Mouse (Mus musculus) B cell, adult 2 months (primary cell): ENCODE data around the gene Aagab.

ENCODE experiments used
- DNase-seq, 2 experiments: peaks; one replicate each; pipeline ENCODE4 v3.0.0; 2022

Aagab gene

DNA sequence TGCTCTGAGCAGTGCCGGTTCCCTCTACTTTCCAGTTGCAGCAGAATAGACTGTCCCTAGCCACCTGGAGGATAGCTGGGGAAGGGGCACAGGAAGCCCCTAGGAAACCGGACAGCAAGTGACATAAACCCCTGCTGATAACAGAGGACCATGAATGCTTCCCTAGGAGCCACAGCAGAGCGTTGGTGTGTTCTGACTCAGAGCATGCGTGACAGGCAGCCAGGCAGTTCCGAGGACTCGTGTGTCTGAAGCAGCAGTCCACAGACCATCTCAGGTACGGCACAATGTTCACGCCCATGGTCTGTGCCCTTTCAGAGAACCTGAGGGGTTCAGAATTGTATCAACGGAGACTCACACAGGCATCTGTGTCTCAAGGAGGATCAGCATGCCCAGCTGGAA is 46.1 kb downstream of the Aagab start:
- DNase-seq = no peak

DNA sequence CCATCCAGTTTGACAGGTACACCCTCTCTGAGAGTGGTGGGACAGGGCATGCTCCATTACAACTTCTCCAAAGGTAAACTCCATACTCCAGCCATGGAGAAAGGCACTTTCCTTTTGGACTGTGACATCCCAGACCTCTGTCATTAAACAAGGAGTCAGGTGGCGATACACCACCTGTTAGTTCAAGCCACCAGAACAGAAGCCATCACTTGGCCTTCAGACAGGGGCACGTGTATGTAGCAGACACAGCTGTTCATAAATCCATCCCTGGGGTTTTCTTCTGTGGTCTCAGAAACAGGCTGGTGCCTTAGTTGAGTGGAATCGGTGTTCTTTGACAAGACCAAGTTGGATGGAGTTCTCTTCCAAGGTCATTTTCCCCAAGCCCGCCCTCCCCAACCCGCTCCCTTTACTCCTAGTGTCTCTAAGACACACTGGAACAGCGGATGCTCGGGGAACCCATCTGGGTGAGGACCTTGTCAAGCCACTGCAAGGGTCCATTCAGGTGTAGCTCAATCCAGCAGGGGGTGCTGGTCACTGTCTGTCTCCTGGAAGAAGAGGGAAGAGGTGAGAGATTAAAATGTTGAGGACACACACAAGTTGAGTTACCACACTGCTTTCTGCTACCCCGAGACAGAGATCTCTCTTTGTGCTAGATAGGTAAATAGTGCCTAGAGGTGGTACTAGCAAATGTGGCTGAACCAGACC is 47.5 kb downstream of the Aagab start:
- peak; percentile 48 to 59 for DNase-seq

DNA sequence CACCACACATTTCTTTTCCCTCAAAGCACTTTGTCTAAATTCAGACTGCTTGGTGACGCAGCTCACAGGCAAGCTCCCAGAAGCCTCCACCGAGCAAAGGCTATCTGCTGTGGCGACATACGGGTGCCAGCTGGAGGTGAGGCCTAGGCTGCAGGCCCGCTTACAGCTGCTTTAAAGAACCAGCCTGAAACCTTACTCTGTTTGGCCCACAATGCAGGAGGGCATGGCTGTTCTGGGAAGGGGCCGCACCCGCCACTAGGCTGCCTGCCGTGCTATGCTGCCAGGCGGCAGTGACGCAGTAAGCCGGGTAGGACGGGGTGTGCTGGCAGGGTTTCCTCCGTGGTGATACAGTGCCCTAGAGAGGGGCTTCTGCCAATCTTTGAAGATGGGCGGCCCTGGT is 48.4 kb downstream of the Aagab start:
- DNase-seq = no peak

DNA sequence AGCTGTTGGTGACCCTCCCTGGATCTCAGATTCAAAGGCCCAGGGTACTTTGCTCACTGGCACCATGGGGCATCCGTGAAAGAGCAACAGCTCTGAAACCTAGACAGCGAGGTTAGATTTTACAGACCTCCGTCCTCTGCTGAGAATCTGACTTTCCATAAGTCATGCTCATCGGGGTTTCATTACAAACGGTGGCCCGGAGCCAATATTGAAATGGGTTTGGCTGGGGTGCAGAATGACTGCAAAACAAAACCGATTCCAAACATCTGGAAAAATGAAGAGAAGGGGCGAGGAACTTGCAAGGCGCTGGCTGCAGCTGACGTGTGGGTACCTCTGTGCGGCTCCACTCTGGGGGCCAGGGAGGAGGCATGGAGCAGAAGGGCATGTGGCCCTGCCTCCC is 49.1 kb downstream of the Aagab start:
- no peak for DNase-seq

DNA sequence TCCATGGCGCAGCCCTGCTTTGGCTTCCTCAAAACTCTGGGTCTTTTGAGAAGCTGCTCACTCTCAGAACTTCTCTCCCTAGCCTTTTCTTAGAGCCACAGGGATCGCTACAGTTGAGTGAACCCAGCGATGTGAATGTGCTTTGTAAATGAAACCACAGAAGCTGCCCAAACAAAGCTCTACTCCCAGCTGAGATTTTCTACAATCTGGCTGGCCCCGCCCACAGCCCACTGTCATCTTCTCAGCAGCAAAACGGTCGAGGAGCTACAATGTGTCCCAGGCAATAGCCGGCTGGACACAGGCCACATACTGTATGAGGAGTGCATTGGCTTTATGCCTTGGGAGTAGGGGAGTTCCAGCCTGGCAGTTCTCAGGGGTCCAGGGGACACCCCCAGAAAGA is 51.2 kb downstream of the Aagab start:
- DNase-seq = no peak

DNA sequence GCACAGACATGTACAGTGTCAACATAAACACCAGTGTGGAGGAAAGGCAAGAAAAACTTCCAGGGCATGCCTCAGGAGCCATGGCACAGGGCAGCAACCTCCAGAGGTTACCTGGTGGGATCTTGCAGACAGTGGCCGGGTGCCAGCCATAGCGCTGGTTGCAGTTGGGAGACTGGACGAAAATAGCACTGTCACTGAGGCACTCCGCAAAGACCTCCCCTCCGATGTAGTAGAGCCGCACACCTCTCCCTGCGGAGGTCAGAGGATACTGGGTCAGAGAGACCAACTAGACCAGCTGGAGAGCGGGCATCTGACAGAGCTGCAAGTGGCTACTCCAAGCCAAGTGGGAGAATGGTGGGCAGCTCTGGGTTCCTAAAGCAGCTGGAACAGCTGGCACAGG is 52.1 kb downstream of the Aagab start:
- no peak for DNase-seq

DNA sequence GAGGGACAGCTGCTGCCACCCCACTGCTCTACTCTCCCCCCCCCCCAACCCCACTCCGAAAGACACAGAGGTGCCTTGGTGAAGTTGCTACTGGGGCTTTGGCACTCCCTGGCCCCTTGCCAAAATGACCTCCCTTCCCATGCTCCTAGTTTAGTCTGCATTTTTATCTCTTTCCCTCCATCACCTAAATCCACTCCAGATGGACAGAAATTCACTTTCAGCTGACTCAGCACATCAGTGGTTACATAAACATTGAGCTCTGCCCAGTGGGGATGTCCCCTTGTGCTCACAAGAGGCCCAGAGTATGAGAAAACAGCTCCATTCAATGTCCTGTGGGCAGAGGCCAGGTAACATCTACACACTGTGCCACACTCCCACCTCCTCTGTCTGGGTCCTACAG is 52.6 kb downstream of the Aagab start:
- DNase-seq = no peak

DNA sequence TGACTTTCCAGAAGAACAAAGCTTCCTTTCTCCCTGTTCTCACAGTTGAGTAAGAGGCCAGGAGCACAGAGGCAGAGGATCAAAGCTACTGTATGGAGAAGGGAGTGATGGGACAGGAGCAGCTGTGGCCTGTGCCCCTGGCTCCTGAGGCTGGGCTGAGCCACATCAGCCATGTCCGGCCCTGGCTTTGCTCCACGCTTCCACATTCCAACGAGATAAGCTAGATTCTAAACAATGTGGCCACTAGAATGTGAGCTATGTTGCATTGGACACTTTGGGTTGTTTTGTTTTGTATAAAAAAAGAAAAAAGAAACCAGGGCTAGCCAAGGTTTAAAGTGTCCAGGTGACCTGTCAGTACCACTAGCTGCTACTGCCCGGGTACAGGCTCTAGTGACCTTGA is 54.7 kb downstream of the Aagab start:
- DNase-seq = no peak

DNA sequence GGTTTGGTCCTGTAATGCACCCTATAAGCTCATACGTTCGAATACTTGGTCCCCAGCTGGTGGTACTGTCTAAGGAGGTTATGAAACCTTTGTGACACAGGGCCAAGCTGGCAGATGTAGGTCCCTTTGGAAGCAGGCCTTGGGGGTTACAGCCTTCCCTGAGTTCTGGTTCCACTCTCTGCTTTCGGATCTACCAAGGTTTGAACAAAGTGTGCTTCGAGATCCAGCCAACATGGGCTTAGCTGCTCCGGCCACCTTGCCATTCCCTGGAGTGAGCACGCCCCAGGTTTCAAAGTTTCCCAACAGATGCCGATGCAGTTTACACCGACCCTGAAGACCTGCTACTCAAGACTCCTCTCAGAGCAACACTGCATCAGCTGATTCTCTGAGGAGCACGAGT is 56.0 kb downstream of the Aagab start:
- no peak for DNase-seq

DNA sequence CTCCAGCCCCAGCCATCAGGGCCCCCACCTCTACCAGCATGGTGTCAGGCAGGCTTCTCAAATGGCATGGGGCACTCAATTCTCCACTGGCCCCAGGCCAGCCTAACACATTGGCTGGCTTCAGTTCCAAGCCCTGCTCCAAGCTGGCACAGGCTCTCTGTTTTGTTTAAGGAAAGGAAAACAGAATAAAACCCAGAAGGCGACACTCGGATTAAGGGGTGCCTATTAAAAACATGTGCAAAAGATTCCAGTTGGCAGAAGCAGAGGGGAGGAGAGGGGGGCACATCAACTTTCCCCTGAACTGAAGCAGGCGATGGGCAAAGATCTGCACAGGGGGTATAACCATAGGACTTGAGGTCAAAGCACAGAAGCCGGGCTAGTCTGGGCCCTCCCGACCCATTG is 56.5 kb downstream of the Aagab start:
- no peak for DNase-seq

DNA sequence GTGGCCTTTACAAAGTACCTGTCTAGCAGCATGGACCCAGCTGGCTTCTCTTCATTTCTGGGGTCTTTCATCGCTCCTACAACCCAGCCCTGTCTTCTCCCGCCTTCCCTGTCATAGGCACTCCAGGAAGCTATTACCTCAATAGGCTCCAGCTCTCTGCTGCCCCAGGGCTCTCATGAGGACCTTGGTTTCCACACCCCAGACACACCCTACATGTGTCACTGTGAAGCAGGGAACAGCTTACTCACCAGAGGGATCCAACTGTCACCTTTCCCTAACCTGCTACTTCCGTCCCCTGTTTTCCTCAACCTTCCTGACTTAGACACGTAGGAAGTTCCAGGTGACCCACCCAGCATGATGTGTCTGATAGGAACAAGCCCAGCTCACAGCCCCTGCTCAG is 57.6 kb downstream of the Aagab start:
- DNase-seq = no peak

DNA sequence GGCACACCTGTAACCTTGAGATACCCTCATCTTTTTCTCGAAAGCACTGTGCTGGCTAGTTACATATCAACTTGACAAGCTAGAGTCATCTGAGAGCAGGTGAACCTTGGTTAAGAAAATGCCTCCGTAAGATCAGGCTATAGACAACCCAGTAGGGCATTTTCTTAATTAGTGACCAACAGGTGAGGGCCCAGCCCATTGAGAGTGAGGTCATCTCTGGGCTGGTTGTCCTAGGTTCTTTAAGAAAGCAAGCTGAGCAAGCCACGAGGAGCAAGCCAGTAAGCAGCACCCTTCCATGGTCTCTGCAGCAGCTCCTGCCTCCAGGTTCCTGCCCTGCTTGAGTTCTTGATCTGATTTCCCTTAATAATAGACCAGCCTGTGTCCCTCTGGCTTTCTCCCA is 58.2 kb downstream of the Aagab start:
- no peak for DNase-seq

DNA sequence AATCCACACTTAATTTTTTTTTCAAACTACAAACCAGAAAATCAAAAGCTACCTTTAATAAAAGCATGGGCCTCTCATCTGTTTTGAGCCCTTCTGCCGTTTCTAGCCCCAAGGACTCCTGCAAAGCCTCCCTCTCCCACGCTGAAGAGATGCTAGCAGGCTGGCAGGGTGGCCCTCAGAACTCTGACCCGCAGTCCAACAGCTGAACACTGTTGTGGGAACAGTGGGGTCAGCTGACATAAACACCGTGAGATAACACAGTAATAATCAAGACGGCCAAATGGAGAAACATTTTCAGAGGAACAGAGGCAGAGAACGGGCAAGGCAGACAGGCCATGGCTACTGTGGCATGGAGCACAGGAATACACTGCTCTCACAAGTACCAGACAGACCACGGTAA is 60.3 kb downstream of the Aagab start:
- DNase-seq = no peak

DNA sequence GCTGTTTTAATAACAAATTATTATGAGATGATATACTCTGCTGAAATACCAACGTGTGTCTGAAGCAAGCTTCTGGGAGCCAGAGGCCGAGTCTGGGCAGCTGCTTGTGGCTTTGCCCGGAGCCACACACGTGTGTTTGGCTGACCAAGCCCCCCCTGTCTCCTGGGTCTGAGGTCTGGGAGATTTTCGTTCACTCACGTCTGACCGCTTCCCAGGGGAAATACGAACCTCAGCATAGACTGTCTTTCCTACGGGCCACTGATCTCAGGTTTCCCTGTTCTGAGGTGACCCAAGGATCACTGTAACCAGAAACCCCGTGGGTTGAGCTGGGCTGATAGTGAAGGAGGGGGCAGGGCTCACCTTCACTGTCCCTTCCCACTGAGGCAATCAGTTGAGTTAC is 60.8 kb downstream of the Aagab start:
- no peak for DNase-seq

DNA sequence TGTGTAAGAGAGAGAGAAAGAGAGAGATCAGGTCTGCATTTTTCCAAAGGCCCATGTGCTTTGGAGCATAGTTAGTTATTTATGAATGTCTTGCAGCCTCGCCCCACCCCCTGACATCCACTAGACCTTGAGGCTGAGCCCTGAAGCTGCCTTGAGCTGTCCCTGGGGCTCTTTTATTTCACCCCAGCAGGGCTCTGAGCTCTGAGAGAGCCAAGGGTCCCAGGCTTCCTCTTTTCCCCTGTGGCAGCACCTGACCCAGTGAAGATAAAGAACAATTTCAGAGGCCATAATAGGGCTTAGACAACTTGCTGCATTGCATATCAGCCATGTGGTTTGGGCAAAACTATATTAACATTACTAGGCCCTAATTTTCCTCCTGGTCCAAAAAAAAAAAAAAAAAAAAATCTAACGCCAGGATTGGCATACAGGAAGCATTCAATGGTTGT is 61.9 kb downstream of the Aagab start:
- DNase-seq = no peak

DNA sequence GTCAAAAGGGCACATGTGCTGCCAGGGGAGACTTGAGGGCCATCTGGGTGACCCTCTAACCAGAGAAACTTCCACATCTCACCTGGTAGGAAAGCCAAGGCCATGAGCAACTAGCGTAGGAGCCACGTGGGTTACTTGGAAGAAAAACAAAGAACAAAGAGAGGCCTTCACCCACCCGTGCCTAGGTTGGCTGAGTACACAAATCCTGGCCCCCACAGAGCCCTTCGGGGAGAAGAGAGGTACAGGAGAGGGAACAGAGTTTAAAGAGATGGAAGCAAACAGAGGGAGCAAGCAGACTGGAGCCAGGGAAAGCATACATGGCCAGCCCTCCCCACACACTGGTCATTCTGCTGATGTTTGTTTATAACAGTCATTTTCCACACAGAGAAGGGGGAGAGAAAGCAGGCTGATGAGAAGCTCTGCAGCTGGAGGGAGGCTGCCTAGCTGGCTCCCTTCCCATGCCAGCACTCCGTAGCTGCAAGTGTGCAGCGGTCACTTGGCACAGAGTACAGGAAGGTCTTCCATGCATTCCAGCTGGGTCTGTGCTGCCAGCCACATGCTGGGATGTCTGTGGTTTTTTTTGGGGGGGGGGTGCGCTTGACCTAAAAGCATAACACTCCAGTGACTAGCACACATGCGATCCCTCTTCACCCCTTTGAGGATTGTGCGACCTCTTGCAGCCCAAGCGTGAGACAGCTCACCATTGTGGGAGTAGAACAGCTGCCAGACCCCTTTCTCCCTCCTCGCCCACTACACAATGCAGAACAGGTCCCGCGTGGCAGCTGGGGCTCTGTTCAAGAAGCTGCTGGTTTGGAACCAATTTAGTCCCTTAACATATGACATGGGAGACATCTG is 62.6 kb downstream of the Aagab start:
- no peak for DNase-seq

DNA sequence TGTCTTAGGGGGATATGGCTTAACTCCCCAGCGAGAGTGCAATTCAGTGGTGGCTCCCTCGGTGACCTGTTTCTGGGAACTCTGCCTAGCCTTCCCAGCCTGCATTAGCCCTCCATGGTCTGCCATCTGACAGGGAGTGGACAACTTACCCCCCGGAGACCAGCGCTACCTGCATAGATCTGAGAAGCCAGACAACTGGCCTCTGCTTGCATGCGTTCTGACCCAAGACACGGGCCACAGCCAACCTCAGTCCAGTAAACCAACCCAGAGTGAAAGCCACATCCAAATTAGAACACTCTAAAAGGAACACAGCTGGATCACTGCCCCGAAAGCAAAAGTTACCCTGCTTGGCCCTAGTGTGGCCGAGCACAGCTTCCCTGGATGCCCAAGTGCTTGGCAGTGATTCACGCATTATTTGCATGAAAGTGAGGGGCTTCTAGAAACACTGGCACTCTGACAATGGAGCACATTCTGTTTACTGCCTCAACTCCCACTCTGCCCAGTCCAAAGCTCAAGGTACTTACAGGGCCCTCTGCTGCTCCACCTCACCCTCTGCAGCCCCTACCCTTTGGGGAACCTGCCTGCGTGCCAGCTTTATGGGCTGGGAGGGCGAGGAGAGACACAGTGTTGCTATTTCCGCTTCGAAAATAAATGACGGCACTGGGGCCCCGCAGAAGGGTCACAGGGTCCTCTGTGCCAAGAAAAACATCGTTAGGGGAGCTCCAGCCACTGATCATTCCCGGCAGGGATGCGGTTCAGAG is 64.3 kb downstream of the Aagab start:
- DNase-seq = no peak

DNA sequence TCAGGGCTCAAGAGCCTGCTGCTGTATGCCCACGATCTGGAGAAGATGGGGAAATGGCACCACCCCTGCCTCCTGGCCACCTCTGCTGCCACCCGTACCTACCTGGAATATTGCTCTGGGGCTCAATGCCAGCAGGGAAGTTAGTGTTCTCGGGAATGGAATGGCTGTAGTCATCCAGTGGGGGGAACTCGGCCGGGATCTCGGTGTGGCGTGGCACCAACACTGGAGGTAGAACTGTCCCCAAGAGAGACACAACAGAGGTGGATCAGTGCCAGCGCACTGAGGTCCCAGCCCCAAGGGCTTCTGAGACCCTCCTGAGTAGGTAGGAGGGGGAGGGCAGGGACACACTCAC is 64.9 kb downstream of the Aagab start:
- DNase-seq = no peak

DNA sequence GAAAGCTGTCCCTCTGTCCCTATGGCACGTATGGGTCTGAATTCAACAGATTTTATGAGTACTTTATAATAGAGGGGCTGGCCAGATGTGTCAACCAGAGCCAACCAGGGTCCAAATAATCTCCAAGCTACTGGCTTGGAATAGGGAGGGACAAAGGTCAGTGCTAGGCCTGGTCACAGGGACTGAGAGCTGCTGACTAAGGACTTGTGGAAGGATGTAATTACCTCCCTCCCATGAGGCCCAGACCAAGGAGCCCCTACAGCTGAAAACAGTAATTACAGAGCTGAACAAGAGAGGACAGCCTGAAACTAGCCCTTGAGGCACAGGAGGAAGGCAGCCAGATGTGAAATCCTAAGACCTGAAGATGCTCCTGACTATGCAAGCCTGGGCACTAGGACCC is 66.2 kb downstream of the Aagab start:
- DNase-seq = no peak

DNA sequence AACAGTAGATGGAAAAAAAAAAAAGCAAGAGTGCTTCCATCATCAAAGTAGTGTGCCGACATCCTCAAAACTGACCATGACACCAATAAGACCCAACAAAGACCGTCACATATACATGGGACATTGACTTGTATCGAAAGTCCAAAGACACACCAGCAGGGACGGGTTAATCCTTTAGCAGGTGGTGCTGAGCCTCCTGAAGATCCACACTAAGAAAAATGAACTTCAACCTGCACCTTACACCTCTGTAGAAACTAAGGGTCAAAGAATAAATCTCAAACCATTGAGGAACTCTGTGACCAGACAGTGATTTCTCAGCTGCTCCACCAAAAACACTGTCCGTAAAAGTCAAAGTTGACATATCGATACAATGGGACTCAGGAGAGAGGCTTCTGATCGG is 67.4 kb downstream of the Aagab start:
- DNase-seq = no peak

DNA sequence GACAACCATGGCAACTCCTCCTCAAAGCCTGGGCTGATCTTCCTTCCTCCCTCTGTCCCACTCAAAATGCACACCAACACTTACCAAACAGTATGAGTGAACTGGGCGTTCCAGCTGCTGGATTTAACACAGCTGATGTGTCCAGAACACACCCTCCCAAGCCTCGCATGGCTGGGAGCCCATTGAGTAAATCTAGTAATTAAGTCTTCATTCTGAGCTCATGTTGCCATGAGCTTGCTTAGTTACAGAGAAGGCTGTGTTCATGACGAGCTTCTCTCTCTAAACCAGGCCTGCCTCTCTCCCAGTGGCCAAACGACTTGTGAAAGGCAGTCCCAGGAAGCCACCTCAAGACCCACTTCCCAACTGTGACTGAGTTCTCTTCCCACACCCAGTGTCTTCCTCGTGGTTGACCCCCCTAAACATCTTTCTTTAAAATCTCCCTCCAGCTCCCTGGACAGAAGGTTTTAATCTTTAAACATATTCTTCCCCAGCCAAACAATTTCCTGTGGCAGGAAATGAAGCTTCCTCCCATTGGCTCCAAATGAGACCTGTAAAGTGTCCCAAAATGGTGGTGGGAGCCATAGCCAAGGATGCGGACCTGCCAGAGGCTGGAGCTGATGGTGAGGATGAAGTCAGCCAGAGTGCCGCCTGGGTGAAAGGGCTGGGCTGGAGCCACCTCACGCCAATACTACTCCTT is 70.5 kb downstream of the Aagab start:
- DNase-seq = no peak

DNA sequence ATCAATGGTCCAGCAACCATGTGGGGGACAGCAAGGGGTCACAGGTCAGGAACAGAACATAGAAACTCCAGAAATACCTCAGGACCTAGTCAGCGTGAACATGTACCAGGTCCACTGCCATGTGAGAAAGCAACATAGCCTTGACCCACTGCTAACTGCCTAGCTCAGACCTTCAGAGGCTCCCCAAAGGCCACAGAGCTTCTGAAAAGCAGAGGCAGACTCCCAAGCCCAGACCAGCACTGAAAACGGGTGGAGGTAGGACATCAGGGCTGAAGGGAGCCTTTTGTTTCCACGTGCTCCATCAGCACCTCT is 71.0 kb downstream of the Aagab start:
- DNase-seq = no peak

DNA sequence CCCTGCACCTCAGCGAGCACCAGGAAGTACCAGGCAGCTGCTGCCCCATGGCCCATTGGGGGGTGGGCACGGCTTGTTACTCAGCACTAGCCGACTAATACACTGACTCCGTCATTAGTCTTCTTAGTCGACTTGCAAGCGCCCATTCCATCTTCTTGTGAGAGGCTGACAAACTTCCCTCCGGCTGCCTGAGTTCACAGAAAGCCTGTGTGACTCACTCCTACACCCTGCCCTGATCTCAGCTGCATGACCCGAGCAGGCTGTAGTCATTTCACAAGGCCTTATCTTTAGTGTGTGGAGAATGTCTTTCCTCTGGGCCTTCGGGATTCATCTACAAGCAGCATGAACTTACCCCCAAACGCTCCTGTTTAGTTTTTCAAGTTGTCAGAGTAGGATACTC is 72.2 kb downstream of the Aagab start:
- no peak for DNase-seq

DNA sequence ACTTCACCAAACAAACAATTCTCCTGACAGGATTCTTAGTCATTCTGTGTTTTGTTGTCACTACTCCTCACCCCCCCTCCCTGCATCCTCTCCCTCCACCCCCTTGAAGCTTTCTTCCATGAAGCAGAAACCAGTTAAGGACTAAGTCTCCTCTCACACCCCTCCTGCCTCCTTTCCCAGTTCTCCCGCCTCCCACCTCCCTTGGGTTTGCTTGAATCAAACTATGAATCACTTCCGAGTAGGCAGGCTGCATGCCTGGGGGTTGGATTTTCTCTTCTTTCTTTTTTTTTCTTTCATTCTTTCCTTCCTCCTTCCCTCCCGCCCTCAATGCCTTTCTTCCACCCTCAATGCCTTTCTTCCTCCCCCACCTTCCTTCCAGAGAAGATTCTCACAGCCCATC is 75.2 kb downstream of the Aagab start:
- DNase-seq = no peak
